Mouse (Mus musculus) cerebellum, adult 2 months (tissue): ENCODE measurements around the gene Aoc2.

ENCODE experiments used
- CTCF ChIP-seq: fragments of 200-500 bp; IDR thresholded peaks from 2 replicates; pipeline ENCODE4 v1.5.1; 2011; ENCODE audit warnings: low read depth, mild to moderate bottlenecking, control low read depth, low read length, moderate library complexity, borderline replicate concordance; ENCODE audit not compliant: insufficient read depth
- POLR2A ChIP-seq: fragments of 200-500 bp; IDR thresholded peaks from 2 replicates; pipeline ENCODE4 v1.6.1; 2011; ENCODE audit warnings: low read length, control low read depth, borderline replicate concordance; ENCODE audit not compliant: insufficient read depth

DNA sequence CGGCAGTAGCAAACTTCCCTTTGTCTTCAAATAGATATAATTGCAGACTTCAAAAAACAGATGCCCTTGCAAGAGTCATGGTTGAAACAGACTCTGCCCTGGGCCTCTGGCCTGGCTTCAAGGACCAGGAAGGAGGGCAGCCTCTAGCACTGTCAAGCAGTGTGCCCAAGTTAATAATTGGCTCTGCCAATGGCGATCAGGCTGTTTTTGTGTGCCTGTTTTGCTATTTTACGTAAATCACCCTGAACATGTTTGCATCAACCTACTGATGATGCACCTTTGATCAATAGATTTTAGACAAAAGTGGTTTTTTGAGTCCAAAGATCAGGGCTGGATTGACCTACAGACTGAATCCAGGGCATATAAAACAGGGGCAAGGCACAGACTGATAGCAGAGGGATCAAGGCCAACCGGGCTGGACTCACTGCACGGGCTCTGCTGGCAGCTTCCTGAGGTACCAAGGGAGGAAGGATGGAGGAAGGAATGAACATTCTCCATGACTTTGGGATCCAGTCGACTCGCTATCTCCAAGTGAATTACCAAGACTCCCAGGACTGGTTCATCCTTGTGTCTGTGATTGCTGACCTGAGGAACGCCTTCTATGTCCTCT, 42.6 kb downstream of the Aoc2 start, which contains the start of gene G6pc:
- TF ChIP-seq CTCF (no peak), POLR2A (no peak)
